Mouse (Mus musculus): ENCODE data around the gene Enpep.

DNA sequence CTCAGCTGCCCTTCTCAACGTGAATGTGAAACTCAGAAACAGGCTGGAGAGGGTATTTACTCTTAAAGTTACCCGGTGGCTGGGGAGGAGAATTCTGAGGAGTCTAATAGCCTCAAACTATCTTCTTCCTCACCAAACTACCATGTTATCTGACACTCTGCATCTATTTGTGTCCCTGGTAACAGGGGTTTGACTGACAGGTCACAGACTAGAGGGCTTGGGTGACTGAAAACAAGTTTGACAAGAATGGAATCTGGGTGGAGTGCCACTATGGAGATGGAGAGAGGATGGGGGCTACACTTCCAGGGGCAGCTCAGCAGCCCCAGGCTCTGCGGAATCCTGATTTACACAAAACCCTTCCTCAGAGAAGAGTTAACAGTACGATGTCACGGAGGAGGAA lies 105.2 kb downstream of the Enpep start:
- TF ChIP-seq CTCF (conservative IDR thresholded peaks at IDR 0.05; ENCODE audit: low read length): no peak
- no peak for TF ChIP-seq POU5F1 (IDR thresholded peaks at IDR 0.05; ENCODE audit: borderline replicate concordance, low read length)
- no peak for TF ChIP-seq NANOG (IDR thresholded peaks at IDR 0.05; ENCODE audit: borderline replicate concordance, low read length)

Data from E14TG2a.4 (cell line).